Mouse (Mus musculus): ENCODE results near the gene Syne2.

Syne2 gene

DNA sequence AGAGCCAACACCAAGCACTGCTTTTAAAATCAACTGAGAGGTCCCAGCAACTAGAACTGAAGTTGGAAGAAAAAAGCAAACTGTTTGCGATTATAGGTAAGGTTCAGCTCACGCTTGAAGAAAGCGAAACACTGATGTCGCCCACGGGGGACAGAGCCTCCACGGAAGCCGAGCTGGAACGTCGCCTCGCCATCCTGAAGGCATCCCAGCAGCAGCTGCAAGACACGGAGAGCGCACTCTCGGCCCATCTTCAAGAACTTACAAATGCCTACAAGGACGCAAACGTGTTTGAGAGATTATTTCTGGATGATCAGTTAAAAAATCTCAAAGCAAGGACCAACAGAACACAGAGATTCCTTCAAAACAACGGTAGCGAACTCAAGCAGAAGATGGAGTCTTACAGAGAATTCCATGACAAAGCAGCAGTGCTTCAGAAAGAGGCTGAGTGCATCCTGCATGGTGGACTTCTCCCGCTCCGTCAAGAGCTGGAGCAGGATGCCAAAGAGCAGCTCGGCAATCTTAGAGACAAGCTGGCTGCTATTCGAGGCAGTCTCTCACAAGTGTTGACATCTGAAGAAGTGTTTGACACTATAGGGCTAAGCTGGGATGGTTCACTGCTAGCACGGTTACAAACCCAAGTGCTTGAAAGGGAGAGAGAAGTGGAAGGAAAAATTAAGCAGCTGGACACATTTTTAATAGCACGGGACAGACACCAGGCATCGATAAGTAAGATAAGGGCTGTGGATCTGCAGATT is 148.7 kb downstream of the Syne2 start:
- no peak for DNase-seq

DNA sequence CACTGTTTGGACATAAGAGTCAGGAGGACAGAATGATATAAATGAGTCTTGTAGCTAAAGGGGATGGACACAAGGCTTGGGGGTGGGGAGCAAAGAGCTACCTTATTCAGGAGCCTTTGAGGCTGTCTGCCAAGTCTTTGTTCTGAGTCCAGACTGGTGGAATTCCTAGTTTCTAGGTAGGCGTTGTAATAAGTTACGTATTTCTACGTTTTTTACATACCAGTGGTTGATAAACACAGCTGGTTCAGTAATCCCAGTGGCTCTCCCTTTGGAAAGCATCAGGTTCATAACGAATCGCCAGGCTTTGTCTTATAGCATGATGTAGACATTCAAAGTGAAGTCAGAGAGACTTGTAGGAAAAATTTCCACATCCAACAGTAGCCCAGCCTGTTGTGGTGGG is 161.1 kb downstream of the Syne2 start:
- no peak for DNase-seq

DNA sequence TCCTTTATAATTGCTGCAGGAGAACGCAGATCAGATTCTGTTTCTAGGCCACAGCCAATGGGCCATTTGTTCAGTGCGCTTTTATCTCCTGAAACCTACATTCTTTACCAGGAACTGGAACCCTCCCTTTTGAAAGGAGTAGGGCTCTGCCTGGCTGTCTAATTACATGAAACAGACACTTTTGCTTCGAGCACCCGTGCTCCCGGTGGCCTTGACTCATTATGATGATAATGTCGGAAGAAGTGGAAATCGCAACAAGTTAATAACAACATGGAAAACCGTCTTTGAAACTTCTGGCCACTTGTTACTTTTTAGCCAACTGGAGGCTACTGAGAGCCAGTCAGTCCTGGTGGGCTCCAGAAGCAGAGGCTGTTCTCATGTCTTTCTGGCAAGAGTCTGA is 165.4 kb downstream of the Syne2 start:
- no peak for DNase-seq

DNA sequence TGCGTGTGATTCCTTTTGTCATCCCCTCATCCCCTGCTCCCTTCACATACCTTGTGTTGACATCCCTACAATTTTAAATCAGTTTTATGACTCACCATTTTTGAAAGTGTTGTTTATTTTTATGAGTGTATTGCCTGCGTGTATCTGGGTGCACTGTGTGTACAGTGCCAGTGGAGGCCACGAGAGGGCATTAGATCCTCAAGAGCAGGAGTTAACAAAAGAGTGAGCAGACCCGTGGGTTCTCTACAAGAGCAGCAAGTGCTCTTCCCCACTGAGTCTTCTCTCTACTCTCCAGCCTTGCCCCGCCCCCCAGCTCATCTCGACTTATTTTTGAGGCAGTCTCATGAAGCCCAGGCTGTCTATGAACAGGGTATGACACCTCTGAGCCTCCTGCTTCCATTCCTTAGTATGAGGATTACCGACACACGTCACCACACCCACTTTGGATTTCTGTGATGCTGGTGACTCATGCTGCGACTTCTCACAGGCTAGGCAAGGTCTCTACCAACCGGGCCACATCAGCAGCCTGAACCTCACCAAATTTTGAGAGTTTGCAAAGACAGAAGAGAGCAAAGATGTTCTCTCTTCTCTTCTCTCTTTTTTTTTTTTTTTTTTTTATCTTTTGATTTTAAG is 174.4 kb downstream of the Syne2 start:
- no peak for DNase-seq

DNA sequence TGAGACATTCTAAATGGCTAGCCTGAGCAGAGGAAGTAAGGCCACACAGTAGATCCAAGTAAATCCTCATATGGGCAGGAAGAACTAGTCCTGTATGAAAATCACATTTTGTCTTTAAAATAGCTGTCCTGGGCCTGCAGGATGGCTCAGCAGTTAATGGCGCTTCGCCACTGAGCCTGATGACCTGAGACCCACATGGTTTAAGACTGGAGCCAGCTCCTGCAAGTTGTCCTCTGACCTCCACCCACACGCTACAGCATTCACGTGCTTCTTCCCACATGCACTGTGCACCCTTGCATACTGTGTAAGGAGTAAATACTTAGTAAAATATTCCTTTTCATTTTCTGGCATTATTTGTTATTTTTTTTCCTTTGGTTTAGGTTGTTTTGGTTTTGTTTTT is 175.0 kb downstream of the Syne2 start:
- no peak for DNase-seq

DNA sequence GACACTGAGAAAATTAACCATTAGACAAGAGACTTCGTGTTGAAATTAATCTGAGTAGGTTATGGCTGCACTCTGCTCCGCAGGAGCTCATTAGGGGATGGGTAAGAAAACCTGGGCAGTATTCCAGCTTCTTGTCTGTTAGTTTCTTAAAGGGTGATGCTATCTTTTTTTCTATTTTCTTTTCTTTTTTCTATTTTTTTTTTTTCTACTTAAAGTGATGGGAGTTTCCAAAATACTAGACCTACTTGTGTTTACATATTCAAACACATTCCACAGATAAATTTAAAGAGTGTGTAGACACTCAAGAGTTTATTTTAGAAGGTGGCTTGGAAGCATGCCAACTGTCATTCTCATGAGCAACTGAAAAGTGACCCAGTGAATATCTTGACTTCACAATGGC is 177.2 kb downstream of the Syne2 start:
- DNase-seq: no peak

DNA sequence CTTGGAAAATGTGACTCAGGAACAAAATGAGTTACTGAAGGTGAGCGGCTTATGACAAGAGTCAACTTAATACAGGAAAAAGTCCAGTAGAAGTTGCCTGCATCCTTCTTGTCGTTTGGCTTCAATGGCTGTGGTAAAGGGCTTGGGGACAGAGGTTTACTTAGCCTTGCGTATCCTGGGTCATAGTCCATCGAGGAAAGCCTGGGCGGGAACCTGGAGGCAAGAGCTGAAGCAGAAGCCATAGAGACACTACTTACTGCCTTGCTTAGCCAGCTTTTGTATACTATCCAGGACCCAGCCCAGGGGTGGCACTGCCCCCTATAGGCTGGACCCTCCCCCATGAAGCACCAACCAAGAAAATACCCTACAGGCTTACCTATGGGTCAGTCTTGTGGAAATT is 179.6 kb downstream of the Syne2 start:
- DNase-seq: no peak

DNA sequence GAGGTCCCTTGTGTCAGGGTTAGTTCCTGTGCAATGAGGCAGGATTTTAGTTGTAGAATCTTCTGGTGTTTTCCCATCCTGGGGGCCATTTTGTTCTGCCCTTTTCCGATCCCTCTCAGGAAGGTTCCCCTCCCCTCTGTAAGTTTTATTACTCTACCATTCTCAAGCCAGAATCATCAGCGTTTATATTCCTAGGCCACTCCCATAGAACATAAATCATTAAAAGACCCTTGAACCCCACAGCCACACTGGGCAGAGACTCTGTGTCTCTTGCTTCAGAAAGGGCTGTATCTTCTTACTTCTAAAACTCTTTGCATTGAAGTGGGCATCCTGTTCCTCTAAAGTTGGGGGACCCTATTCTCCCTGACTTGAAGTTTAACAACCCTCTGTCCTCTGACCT is 180.5 kb downstream of the Syne2 start:
- no peak for DNase-seq

DNA sequence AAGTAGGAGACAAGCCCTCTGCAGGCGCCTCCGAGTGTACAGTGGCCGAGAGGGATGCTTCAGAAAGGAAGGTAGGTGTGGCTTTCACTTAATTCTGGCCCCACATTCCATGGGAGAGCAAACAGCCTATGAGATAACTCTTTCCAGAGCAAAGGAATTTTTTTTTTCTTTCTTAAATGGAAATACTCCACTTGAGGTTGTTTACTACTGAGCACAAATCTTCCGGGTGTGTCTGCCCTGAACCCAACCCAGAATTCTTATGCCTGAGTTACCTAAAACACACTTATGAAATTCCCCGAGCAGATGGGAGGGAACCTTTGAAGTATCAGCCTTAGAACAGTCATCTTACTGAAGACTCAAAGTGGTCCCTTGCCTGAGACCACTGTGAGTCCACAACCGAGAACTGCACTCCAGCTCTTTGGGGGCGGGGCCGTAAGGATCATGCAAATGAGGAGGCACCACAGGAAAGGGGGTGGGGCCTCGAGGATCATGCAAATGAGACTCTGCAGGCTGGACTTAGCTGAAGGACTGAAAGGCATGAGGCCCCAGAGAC is 186.8 kb downstream of the Syne2 start:
- no peak for DNase-seq

DNA sequence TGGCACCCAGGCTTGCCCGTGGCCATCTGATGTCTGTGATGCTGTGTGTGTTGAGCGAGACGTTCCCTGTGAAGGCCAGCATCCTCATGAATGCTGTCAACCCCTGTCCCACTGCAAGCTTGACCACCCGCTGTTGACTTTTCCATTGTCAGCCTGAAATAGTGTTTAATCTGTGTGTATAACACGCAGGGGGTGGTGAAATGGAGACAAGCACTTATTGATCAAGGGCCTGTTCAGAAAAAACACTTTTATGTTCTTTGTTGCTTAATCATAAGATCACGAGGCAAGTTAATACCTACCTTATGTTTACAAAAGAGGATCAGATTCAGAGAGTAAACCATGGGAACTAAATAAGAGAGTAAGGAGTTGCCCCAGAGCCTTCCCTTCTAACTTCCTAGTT is 191.1 kb downstream of the Syne2 start:
- DNase-seq: no peak

DNA sequence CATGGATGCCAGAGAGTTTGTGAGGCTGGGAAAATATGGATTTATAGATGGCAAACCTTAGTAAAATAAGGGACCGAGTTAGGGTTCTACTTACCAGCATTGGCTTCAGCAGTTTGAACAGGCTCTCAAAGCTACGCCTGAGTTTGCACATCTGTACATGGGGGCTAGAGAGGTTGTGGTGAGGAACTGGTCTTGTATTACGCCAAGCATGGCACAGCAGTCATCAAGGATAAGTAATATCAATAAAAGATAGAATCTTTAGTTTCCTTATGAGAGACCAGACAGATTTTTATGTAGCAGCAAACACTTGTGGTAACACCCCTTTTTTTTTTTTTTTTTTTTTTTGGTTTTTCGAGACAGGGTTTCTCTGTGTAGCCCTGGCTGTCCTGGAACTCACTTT is 194.9 kb downstream of the Syne2 start:
- DNase-seq: no peak

DNA sequence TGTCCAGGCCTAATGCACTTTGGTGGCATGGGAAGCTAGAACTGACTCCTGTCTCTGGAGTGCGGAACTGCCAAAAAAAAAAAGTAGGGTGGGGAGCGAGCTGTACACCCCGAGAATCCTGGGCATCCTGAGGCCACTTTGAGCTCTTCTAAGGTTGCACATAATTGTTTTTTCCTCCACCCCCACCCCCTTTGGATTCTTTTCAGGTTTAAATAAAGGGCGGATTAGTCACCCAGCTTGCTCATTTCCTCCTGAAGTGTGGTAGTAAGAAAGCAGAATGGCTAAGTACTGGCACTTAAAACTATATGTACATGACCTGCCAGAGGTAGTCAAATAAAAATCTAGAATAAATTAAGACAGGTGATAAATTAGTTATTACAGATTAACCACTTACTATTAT is 195.5 kb downstream of the Syne2 start:
- no peak for DNase-seq

DNA sequence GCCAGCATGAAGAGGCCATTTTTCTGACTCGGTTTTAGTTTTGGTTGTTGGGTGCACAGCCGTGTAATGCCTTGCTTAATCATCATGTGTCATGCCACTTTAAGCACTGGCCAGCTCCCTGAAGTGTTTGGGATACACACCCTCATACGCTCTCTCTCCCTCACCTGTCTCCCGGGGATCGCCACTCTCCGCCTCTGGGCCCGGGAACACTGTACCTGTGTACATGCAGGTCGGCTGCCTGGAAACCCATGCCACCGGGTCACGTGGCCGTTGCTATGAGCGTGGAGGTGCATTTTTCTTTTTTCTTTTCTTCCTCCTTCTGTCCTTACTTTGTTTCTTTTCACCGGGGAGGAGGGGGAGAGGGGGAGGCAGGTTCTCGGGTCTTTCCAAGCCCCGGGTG is 197.1 kb downstream of the Syne2 start:
- no peak for DNase-seq

DNA sequence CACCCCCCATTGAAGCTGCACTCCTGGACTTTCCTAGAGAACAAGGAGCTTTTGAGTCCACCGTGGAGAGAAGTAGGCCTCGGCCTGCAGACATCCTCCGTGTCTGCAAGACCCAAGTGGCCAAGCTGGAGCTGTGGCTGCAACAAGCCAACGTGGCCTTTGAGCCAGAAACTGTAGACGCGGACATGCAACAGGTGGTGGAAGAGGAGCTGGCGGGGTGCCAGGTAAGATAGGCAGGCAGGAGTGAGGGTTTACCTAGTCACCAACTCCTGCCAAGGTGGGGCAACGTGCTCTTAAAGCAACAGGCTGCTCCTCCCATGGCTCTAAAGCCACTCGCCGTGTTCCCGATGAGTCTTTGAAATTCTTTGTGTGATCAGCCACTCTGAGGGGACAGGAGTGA is 197.6 kb downstream of the Syne2 start:
- DNase-seq: no peak

DNA sequence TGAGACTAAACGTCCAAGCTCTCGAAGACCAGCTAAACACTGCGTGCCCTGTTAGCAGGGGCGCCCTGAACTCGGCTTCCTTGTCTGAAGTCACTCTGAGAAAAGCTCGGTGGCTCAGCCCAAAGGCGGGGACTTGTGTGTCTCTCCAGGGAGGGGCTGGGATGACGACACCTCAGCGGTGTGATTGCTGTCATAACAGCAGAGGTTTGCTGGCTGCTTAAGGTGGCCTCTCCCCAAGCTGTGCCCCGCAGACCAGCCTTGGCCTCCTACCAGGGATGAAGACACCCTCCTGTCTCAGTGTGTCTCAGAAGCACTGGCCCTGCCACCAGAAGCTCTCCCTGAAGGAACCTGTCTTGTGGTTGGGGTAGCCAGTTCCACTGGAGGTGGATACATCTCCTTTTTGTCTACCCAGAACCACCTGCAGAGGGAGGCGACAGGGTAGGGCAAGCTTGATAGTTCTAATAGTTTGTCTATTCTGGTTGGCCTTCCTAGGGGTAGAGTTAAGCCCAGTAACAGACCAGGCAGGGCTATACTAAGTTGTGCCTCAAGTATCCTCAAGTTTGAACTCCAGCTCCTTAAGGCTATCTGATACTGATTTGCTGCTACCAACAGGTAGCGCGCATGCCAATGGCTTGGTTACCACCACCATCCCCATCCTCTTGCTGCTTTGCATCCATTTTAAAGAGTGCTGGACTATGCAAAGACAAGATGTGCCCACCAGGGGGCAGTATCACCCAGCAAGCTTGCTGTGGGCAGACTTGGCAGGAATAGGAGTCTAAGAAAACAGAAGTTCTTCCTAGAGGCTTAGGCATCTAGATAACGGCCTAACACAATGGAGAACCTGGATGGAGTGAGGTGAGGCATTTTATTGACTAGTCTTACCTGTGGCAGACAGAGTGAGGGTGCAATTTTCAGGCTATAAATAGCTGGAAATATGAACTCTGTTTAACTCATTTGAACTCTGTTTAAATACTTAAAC is 198.5 kb downstream of the Syne2 start:
- DNase-seq: peak; percentile 57

DNA sequence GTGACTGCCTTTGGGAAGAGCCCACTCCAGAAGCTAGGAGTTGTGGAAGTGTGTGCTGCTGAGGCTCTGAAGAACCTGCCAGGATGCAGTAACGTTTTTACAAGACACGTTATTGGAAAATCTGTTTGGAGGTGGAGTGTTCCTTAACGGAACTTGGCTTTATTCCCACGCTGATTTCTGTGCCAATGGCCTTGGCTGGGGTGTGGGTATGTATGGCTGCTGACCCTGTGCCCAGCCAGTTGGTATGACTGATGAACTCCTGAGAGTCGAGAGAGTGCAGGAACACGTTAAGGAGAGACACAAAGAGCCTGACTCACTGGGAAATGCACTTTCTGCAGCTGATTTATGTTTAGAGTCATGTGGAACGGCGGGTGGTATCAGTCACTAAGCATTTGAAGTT is 200.7 kb downstream of the Syne2 start:
- no peak for DNase-seq

DNA sequence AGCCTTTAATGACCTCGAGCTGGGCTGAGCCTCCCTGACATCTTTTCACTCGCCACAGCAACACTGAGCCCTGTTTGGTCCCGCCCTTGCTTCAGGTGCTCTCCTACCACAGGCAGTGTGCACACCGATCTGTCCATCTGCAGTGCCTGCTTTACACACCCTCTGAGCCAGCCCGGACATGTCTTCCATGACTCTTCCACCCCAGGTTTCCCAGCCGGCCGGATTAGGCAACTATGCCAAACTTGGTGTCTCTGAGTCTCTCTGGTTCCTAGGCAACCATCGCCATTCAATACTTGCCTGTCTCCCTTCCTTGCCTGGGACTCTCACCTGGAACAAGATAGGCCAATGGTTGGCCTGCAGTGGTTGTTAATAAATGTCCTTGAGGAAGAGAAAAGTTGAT is 224.4 kb downstream of the Syne2 start:
- no peak for DNase-seq

DNA sequence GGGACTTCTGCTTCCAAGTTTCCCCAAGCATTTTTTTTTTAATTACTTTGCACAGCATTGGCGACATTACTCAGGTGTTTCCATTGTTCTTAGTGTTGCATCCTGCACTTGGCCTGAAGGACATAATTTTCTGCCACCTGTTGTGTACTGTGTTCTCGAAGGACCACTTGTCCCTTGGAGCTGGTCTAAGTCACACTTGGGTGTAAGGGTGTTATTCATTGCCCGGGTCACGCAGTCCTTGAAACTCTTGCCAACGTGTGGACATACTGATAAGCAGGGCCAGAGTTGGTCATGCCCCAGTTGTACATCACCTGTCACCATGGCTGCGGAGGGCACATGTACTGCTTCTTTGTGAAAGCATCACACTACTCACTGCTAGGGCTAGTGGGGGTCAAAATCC is 228.6 kb downstream of the Syne2 start:
- no peak for DNase-seq

DNA sequence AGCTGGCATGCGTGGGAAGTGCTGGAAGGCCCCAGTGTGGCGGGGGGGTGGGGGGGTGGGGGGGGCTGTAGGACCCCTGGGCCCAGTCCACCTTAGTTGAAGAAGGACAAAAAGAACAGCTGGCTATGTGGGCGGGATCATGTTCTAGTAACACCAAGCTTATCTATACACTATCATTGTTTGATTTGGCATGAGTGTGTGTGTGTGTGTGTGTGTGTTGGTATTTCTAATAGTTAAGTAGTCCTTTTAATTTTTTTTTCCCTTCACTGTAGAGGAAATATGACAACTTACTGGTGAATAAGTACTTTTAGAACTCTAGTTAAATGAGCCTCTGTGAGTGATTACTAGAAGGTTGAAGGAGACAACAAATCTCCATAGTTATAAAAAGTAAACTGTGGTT is 230.0 kb downstream of the Syne2 start:
- DNase-seq: no peak

DNA sequence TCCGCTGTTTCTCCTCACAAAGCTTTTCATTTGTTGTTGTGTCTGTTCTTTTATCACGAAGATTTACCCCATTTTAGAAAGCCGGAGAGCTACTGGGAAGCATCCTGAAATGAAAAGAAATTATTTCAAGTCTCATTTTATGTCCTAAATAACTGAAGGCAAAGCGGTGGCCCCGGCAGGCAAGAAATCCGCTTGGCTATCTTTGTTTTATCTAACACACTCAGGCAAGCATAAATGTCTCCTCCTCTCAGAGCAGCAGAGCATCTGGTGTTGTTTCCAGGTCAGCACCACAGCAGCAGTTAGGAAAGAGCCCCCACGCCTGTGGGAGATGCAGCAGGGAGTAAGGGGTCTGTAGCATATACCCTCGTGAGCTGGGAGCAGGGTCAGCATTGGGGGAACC is 230.7 kb downstream of the Syne2 start:
- DNase-seq: no peak

DNA sequence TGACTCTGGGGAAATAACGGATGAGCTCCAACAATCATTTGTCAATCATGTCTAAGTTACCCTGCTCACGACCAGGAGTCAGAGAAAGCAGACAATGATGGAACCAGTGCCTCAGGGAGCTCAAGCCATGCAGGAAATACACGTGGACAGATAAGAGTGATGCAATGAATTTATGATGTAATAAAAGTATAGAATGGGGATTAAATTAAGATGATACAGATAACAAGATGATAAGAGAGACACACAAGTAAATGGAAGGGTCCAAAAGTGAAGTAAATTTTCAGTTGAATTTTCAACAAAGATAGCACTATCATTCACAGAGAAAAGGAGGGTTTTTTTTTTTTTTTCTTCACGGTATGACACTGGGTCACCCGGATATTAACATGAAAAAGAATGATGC is 231.4 kb downstream of the Syne2 start:
- no peak for DNase-seq

DNA sequence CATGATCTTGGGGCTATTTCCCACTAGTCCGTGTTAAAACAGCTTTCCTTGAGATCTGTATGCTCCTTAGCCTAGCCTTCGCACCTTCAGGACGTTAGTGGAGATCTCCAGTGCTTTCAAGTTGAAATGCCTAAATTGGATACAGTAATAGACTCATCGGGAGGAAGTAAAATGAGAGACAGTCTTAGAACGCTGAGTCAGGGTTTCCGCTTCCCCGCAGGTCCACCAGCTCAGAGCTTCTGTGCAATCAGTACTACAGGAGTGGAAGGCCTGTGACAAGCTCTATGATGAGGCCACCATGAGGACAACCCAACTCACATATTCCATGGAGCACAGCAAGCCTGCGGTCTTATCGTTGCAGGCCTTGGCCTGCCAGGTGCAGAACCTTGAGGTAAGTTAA is 233.9 kb downstream of the Syne2 start:
- no peak for DNase-seq

DNA sequence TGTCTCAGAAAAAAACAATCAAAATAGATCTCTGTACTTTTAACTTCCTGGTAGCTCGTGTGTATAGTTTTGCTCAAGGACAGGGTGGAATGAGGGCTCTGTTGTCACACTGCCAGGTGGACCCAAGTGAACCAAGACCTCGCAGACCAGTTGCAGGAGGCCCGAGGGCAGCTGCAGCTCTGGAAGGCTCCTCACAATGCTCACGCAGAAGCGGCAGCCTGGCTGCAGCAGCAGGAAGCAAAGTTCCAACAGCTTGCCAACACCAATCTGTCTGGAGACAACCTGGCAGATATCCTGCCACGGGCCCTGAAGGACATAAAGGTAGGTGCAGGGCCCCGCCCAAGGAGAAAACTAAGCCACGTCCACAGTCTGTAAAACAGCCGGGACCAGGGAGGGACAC is 236.7 kb downstream of the Syne2 start:
- DNase-seq: no peak

DNA sequence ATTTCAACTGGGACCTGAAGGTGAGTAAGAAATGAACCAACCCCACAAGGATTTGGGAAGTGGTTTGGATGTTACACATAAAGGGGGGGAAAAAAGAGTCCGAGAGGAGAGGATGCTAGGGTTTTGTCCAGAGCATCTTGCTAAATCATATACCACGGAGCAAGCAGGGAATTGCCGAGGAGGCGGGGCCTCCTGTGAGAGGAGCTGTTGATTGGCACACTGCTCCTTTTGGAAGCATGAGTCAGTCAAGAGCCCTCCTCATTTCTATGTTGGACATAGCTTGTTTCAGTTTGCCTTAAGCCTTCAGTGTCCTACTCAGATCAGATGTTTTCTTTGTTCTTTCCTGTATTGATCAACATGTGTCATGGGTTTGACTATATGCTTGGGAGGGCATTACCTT is 245.1 kb downstream of the Syne2 start:
- no peak for DNase-seq

Data from right cerebral cortex, postnatal 25 days (tissue).